Mouse (Mus musculus): ENCODE measurements around the gene Stpg1.

DNA sequence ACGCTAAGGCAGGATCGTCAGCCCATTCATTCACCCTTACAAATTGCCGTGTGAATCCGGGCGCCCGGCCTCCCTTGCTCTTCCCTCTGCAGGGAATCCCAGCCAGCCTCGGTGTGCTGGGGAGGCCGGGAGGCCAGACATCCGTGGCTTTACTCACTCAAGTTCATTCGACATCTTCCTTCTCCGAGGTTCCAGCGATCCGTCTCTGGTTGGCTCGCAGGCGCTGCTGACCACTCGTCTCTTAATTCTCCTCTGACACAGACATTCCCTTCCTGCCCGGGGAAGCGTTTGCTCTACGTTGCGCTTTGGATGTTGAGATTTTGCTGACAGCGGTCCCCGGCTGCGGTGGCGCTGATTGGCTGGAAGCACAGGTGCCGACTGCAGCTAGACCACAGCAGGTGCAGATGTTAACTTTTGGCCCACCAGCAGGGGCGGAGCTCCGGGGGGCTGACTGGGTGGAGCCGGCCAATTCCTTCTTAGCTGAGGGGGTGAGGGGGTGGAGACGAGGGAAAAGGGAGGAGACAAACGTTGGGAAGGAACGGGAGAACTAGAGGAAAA lies 78.7 kb downstream of the Stpg1 start, which contains the start of gene Grhl3:
- no peak for TF ChIP-seq EP300 (IDR thresholded peaks at IDR 0.05; ENCODE audit: low read depth)
- TF ChIP-seq CTCF (IDR thresholded peaks at IDR 0.05; ENCODE audit: low read depth), result no peak; the same call in 1 of the 2 replicates
